Mouse (Mus musculus): ENCODE data around the gene A530064D06Rik. TPM values are rescaled to one million over a fixed set of nuclear protein-coding genes. Genes with fewer than 3 reads are reported as not detected.

The A530064D06Rik gene
- polyA plus RNA-seq (2017; shearing (Covaris generic)), result 0.16 TPM

DNA sequence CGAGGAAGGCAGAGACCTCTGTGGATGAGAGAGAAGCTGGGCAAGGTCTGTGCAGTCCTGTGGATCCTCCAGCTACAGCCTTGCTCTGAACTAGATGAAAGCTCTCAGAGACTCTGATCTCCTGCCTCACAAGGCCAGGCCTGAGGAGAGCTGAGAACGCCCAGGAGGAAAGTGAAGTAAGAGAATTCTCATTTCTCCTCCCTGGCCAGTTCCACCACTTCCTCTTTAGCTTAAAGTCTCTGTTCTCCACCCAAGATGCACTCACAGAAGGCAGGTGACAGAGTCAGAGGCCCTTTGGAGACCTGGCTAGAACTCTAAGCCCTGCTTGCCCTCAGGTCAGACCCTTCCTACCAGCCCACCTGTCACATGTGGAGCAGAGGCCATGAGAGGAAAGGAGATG lies at the start of gene A530064D06Rik:
Gene A530064D06Rik, minus strand, starts transcription at position 173 of the 400 bp plus-strand sequence.

DNA sequence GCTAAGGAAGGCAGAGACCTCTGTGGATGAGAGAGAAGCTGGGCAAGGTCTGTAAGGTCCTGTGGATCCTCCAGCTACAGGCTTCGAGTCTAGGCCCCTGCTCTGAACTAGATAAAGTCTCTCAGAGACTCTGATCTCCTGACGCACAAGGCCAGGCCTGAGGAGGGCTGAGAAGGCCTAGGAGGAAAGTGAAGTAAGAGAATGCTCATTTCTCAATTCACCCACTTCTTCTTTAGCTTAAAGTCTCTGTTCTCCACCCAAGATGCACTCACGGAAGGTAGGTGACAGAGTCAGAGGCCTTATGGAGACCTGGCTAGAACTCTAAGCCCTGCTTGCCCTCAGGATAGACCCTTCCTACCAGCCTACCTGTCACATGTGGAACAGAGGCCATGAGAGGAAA lies 21.0 kb downstream of the A530064D06Rik start, which contains the start of gene 9830107B12Rik:
Gene 9830107B12Rik, minus strand, starts transcription at position 149 of the 400 bp plus-strand sequence.

Other genes starting within 250 kb of the A530064D06Rik start
- 10.6 TPM for gene Foxp4, start 242.6 kb downstream of the A530064D06Rik start, polyA plus RNA-seq (2017; shearing (Covaris generic))
- not detected for gene 1700122O11Rik, start 129.0 kb downstream of the A530064D06Rik start, polyA plus RNA-seq (2017; shearing (Covaris generic))
- not detected for gene 1700067P10Rik, start 78.0 kb downstream of the A530064D06Rik start, polyA plus RNA-seq (2017; shearing (Covaris generic))
- not detected for gene 9830107B12Rik, start 21.0 kb downstream of the A530064D06Rik start, polyA plus RNA-seq (2017; shearing (Covaris generic))
- gene Trem1, start 65.5 kb upstream of the A530064D06Rik start, polyA plus RNA-seq (2017; shearing (Covaris generic)), result 0.21 TPM
- gene Trem3, start 80.5 kb upstream of the A530064D06Rik start, polyA plus RNA-seq (2017; shearing (Covaris generic)), result not detected
- 0.94 TPM for gene Treml4, start 97.0 kb upstream of the A530064D06Rik start, polyA plus RNA-seq (2017; shearing (Covaris generic))
- gene Treml2, start 132.2 kb upstream of the A530064D06Rik start, polyA plus RNA-seq (2017; shearing (Covaris generic)), result 1.7 TPM
- gene B430306N03Rik, start 148.9 kb upstream of the A530064D06Rik start, polyA plus RNA-seq (2017; shearing (Covaris generic)), result 0.96 TPM
- not detected for gene Trem2, start 179.1 kb upstream of the A530064D06Rik start, polyA plus RNA-seq (2017; shearing (Covaris generic))
- gene Treml1, start 192.6 kb upstream of the A530064D06Rik start, polyA plus RNA-seq (2017; shearing (Covaris generic)), result not detected
- 9.6 TPM for gene Nfya, start 242.6 kb upstream of the A530064D06Rik start, polyA plus RNA-seq (2017; shearing (Covaris generic))
- 58.5 TPM for gene Oard1, start 242.7 kb upstream of the A530064D06Rik start, polyA plus RNA-seq (2017; shearing (Covaris generic))